Mouse (Mus musculus): Measurements from ENCODE around the gene Dnah8.

- no peak for TF ChIP-seq GATA1 (IDR thresholded peaks at IDR 0.05; ENCODE audit: borderline replicate concordance, low read length)
- no peak for TF ChIP-seq FLI1 (IDR thresholded peaks at IDR 0.05; ENCODE audit: low read length)
Observed at GRCm38 (mm10) chr17:30852345-30852744, 228.2 kb downstream of the Dnah8 start.

All from megakaryocyte, embryonic 14.5 days (primary cell).